In the genomic region with DNA sequence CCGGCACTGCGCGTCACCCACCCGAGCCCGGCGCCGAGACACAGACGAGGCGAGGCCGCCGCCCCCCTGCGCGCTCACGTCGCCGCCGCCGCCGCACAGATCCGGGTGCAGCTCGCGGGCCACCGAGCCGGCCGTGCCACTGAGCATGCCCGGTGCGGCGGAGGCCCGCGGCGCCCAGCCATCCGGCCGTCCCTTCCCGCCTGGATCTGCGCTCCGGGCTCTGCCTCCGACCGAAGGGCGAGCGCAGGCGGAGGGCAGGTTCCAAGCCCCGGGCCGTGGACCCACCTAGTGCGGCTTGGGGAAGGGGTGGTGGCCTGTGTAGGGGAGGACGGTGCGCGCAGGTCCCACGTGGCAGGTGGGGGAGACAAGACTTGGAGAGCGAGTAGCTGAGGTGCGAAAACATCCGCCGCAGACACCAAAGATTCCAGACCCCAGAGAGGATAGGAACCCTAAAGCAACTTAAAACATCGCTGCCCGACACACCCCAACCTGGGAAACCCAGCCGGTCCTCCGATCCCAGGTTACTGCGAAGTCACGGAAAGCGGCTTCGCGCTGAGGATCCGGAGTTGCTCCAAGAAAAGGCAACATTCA, we compare ENCODE assay signal across 8 mouse cellular contexts. TPM values are rescaled to one million over a fixed set of nuclear protein-coding genes. Genes with fewer than 3 reads are reported as not detected.
DNase-seq lines count a peak whose midpoint lies in the region; ATAC-seq lines count a peak whose summit lies in the region.

A gene (minus strand): TSS at position 577 of the 591 bp plus-strand sequence.

- no peaks in the 10 kb centered on the region for H3K9me3 ChIP-seq in forebrain, embryonic 11.5 days (ENCODE audit: control insufficient read depth, low read length)
- no peaks in the 10 kb centered on the region for H3K9me3 ChIP-seq in heart, embryonic 15.5 days (replicated peaks)
- H3K9me3 ChIP-seq in liver, embryonic 12.5 days (replicated peaks) = no peaks in the 10 kb centered on the region
- no peaks in the 10 kb centered on the region for H3K9me3 ChIP-seq in stomach, embryonic 14.5 days (ENCODE audit: control insufficient read depth, low read depth, low read length)

- peak within 1 kb of the TSS; percentile 77 for H3K9ac ChIP-seq in forebrain, embryonic 11.5 days (ENCODE audit: low read length)
- peak within 1 kb of the TSS; percentile 95 for H3K9ac ChIP-seq in heart, embryonic 15.5 days
- peak within 1 kb of the TSS; percentile 92 for H3K9ac ChIP-seq in liver, embryonic 12.5 days
- peak within 1 kb of the TSS; percentile 81 for H3K9ac ChIP-seq in stomach, embryonic 14.5 days (replicated peaks; ENCODE audit: low read depth, low read length)

- H3K4me3 ChIP-seq in forebrain, embryonic 11.5 days (ENCODE audit: low read depth, low read length) = peak within 1 kb of the TSS; percentile 84
- peak within 1 kb of the TSS; percentile 96 for H3K4me3 ChIP-seq in heart, embryonic 15.5 days
- peak within 1 kb of the TSS; percentile 93 for H3K4me3 ChIP-seq in liver, embryonic 12.5 days
- H3K4me3 ChIP-seq in stomach, embryonic 14.5 days (ENCODE audit: low read depth, low read length) = peak within 1 kb of the TSS; percentile 94

- peak; percentile 63 for DNase-seq in CD4-positive helper T cell, adult 2 months (ENCODE audit: low read depth, low spot score)
- peak; percentile 69 for DNase-seq in c-Kit-positive CD71-positive TER-119-negative erythroid progenitor cells, embryonic 14.5 days (ENCODE audit: low read depth)
- peak; percentile 95 for DNase-seq in forebrain, embryonic 11.5 days (ENCODE audit: low spot score)
- peak; percentile 95 for DNase-seq in kidney, postnatal 14 days
- DNase-seq in natural killer cell, adult 2 months (ENCODE audit: low spot score in 2 of 2) = peak; percentile 30 to 58

- peak; percentile 96 for ATAC-seq in forebrain, embryonic 11.5 days (replicated peaks; ENCODE audit: low FRiP score)
- ATAC-seq in heart, embryonic 15.5 days (replicated peaks; ENCODE audit: insufficient number of reproducible peaks, insufficient read depth, low FRiP score, low read depth) = peak; percentile 96
- ATAC-seq in liver, embryonic 12.5 days = peak; percentile 92
- ATAC-seq in stomach, embryonic 14.5 days (ENCODE audit: insufficient number of reproducible peaks, insufficient read depth, low FRiP score, low read depth) = peak; percentile 95

- H3K27ac ChIP-seq in forebrain, embryonic 11.5 days (ENCODE audit: low read depth, low read length) = peak within 1 kb of the TSS; percentile 20; the same call in 1 of the 2 replicates
- H3K27ac ChIP-seq in heart, embryonic 15.5 days = peak within 1 kb of the TSS; percentile 80
- peak within 1 kb of the TSS; percentile 74 for H3K27ac ChIP-seq in liver, embryonic 12.5 days
- peak within 1 kb of the TSS; percentile 67 for H3K27ac ChIP-seq in stomach, embryonic 14.5 days (ENCODE audit: low read length)

- H3K4me2 ChIP-seq in forebrain, embryonic 11.5 days (ENCODE audit: low read depth, low read length, severe bottlenecking) = peak within 1 kb of the TSS; percentile 78
- peak within 1 kb of the TSS; percentile 74 for H3K4me2 ChIP-seq in heart, embryonic 15.5 days
- peak within 1 kb of the TSS; percentile 95 for H3K4me2 ChIP-seq in liver, embryonic 12.5 days
- peak within 1 kb of the TSS; percentile 82 for H3K4me2 ChIP-seq in stomach, embryonic 14.5 days (replicated peaks; ENCODE audit: low read depth, low read length)

- no peaks in the 10 kb centered on the region for H3K36me3 ChIP-seq in forebrain, embryonic 11.5 days (ENCODE audit: control insufficient read depth, insufficient read depth, low read length)
- no peaks in the 10 kb centered on the region for H3K36me3 ChIP-seq in heart, embryonic 15.5 days
- H3K36me3 ChIP-seq in liver, embryonic 12.5 days = no peaks in the 10 kb centered on the region
- no peaks in the 10 kb centered on the region for H3K36me3 ChIP-seq in stomach, embryonic 14.5 days (ENCODE audit: control insufficient read depth, insufficient read depth, low read length)

- H3K27me3 ChIP-seq in forebrain, embryonic 11.5 days (ENCODE audit: control insufficient read depth, insufficient read depth, low read length) = no peaks in the 10 kb centered on the region
- H3K27me3 ChIP-seq in heart, embryonic 15.5 days = no peaks in the 10 kb centered on the region
- H3K27me3 ChIP-seq in liver, embryonic 12.5 days (replicated peaks) = no peaks in the 10 kb centered on the region
- H3K27me3 ChIP-seq in stomach, embryonic 14.5 days (ENCODE audit: control insufficient read depth, insufficient read depth, low read length) = no peaks in the 10 kb centered on the region

- WGBS in forebrain, embryonic 11.5 days = under 1% methylated on average over 61 of the region's 62 CpGs
- WGBS in heart, embryonic 15.5 days = under 1% methylated on average over 62 of the region's 62 CpGs
- under 1% methylated on average over 62 of the region's 62 CpGs for WGBS in liver, embryonic 12.5 days (ENCODE audit: insufficient replicate concordance)
- WGBS in stomach, embryonic 14.5 days = under 1% methylated on average over 59 of the region's 62 CpGs

- no peaks in the 10 kb centered on the region for H3K4me1 ChIP-seq in forebrain, embryonic 11.5 days (replicated peaks; ENCODE audit: control insufficient read depth, insufficient read depth, low read length)
- H3K4me1 ChIP-seq in heart, embryonic 15.5 days (replicated peaks) = peaks cover 7% of the 10 kb centered on the region; the same call in 1 of the 2 replicates
- H3K4me1 ChIP-seq in liver, embryonic 12.5 days = peaks cover 40% of the 10 kb centered on the region
- H3K4me1 ChIP-seq in stomach, embryonic 14.5 days (ENCODE audit: control insufficient read depth, insufficient read depth, low read length) = 0 out of 2 replicates have a peak, but pooled peaks cover 3% of the 10 kb centered on the region

RNA-seq across cellular contexts. Expression of the gene that starts here (rescaled TPM):
- 36.1 and 39.7 TPM in 2 replicates for polyA plus RNA-seq in forebrain, embryonic 11.5 days (2014; fragmentation: Nextera tagmentation; extraction: Ambion mirVana)
- polyA plus RNA-seq in heart, embryonic 15.5 days (2015; fragmentation: Nextera tagmentation; extraction: Ambion mirVana) = 20.8 and 23.0 TPM in 2 replicates
- polyA plus RNA-seq in liver, embryonic 12.5 days (2016; fragmentation: Nextera tagmentation; extraction: Ambion mirVana) = 11.7 TPM in 2 replicates
- polyA plus RNA-seq in stomach, embryonic 14.5 days (2014; fragmentation: Nextera tagmentation; extraction: Ambion mirVana) = 36.5 and 39.1 TPM in 2 replicates

Comparison
In these comparisons a context has a peak if more than half of its experiments do, and no peak if none do; other contexts are left out.
1. Peak in every context shown above with its lines: DNase-seq, ATAC-seq, H3K4me3 ChIP-seq and H3K27ac ChIP-seq.
2. DNase-seq: peak in every context shown above with its lines; median percentile 95 in forebrain, embryonic 11.5 days; 95 in kidney, postnatal 14 days; 69 in c-Kit-positive CD71-positive TER-119-negative erythroid progenitor cells, embryonic 14.5 days; 63 in CD4-positive helper T cell, adult 2 months; 44 in natural killer cell, adult 2 months.
3. H3K27ac ChIP-seq: peak in every context shown above with its lines; median percentile 80 in heart, embryonic 15.5 days; 74 in liver, embryonic 12.5 days; 67 in stomach, embryonic 14.5 days; 20 in forebrain, embryonic 11.5 days.